Mouse (Mus musculus) kidney, postnatal 4 days (tissue): ENCODE data around the gene C1qtnf2.

ENCODE experiments used
- DNase-seq, 2 experiments: peaks; one replicate each; pipeline ENCODE4 v3.0.0; 2021; ENCODE audit warnings: mixed read lengths in 2 of 2

Gene C1qtnf2

GRCm38 (mm10) chr11:43474225-43474774 is at the start of gene C1qtnf2:
C1qtnf2 (plus strand) TSS chr11:43474276.
- DNase-seq = peak; percentile 71 to 80

GRCm38 (mm10) chr11:43424386-43424785 is 49.7 kb upstream of the C1qtnf2 start:
- no peak for DNase-seq

GRCm38 (mm10) chr11:43425166-43425709 is 48.8 kb upstream of the C1qtnf2 start:
- DNase-seq = no peak

GRCm38 (mm10) chr11:43425824-43426413 is 48.2 kb upstream of the C1qtnf2 start, which contains the start of gene Pttg1:
Pttg1 (minus strand) TSS chr11:43426251.
- peak; percentile 81 to 89 for DNase-seq

- DNase-seq = peak; percentile 14 to 40
These were observed 47.6 kb upstream of the C1qtnf2 start for GRCm38 (mm10) chr11:43426414-43426884.

GRCm38 (mm10) chr11:43433254-43434023 is 40.6 kb upstream of the C1qtnf2 start, which contains the start of gene Slu7:
Slu7 (plus strand) TSS chr11:43433744.
- peak; percentile 79 to 88 for DNase-seq

GRCm38 (mm10) chr11:43434024-43434407 is 40.1 kb upstream of the C1qtnf2 start:
- no peak for DNase-seq

- DNase-seq = no peak
These were observed 33.0 kb upstream of the C1qtnf2 start for GRCm38 (mm10) chr11:43441121-43441520.

GRCm38 (mm10) chr11:43443183-43443582 is 30.9 kb upstream of the C1qtnf2 start:
- DNase-seq = no peak

GRCm38 (mm10) chr11:43449916-43450315 is 24.2 kb upstream of the C1qtnf2 start:
- no peak for DNase-seq

GRCm38 (mm10) chr11:43451322-43451721 is 22.8 kb upstream of the C1qtnf2 start:
- no peak for DNase-seq

- DNase-seq = no peak
These were observed 21.8 kb upstream of the C1qtnf2 start for GRCm38 (mm10) chr11:43452266-43452665.

GRCm38 (mm10) chr11:43463204-43463603 is 10.9 kb upstream of the C1qtnf2 start:
- DNase-seq = no peak

- DNase-seq = peak in 1 of 2 experiments; percentile 54
These were observed 4.0 kb upstream of the C1qtnf2 start for GRCm38 (mm10) chr11:43470118-43470517.

- DNase-seq = no peak
These were observed 2.9 kb upstream of the C1qtnf2 start for GRCm38 (mm10) chr11:43470881-43471820.

GRCm38 (mm10) chr11:43473115-43473514 is 961 bp upstream of the C1qtnf2 start:
- peak in 1 of 2 experiments; percentile 2 for DNase-seq

GRCm38 (mm10) chr11:43473635-43474224 is 346 bp upstream of the C1qtnf2 start:
- no peak for DNase-seq

GRCm38 (mm10) chr11:43479376-43479775 is 5.3 kb downstream of the C1qtnf2 start:
- DNase-seq = no peak

- DNase-seq = peak in 1 of 2 experiments; percentile 45
These were observed 6.5 kb downstream of the C1qtnf2 start for GRCm38 (mm10) chr11:43480561-43480960.

- peak in 1 of 2 experiments; percentile 40 for DNase-seq
These were observed 7.8 kb downstream of the C1qtnf2 start for GRCm38 (mm10) chr11:43481672-43482522.
